Mouse (Mus musculus) naive thymus-derived CD4-positive, alpha-beta T cell, adult 2 months (primary cell): ENCODE data around the gene Tatdn3.

Experiments
- DNase-seq: peaks from one replicate; pipeline ENCODE4 v3.0.0-alpha.2; 2011; ENCODE audit warnings: low read depth

Tatdn3 gene

GRCm38 (mm10) chr1:191075199-191075883, 12.6 kb upstream of the Tatdn3 start:
- DNase-seq, result peak; percentile 36

GRCm38 (mm10) chr1:191073486-191073885, 10.8 kb upstream of the Tatdn3 start:
- no peak for DNase-seq

GRCm38 (mm10) chr1:191073001-191073400, 10.3 kb upstream of the Tatdn3 start:
- DNase-seq, result no peak

- DNase-seq, result no peak
These were observed 9.7 kb upstream of the Tatdn3 start for GRCm38 (mm10) chr1:191072329-191072913.

- DNase-seq, result no peak
These were observed 8.9 kb upstream of the Tatdn3 start for GRCm38 (mm10) chr1:191071613-191072012.

- no peak for DNase-seq
These were observed 7.5 kb upstream of the Tatdn3 start for GRCm38 (mm10) chr1:191070259-191070658.

- DNase-seq, result no peak
These were observed 5.6 kb upstream of the Tatdn3 start for GRCm38 (mm10) chr1:191068377-191068776.

GRCm38 (mm10) chr1:191065188-191065587, 2.5 kb upstream of the Tatdn3 start:
- DNase-seq, result no peak

- no peak for DNase-seq
These were observed 1.8 kb upstream of the Tatdn3 start for GRCm38 (mm10) chr1:191064535-191064934.

GRCm38 (mm10) chr1:191063700-191064099, 968 bp upstream of the Tatdn3 start:
- no peak for DNase-seq

GRCm38 (mm10) chr1:191062241-191062780, 421 bp downstream of the Tatdn3 start:
- DNase-seq, result no peak

GRCm38 (mm10) chr1:191057461-191057860, 5.3 kb downstream of the Tatdn3 start:
- DNase-seq, result no peak

- DNase-seq, result no peak
These were observed 7.2 kb downstream of the Tatdn3 start for GRCm38 (mm10) chr1:191055533-191055873.

GRCm38 (mm10) chr1:191054870-191055532, 7.7 kb downstream of the Tatdn3 start:
- DNase-seq, result no peak

- DNase-seq, result no peak
These were observed 9.2 kb downstream of the Tatdn3 start for GRCm38 (mm10) chr1:191053555-191053954.

GRCm38 (mm10) chr1:191046231-191046824, 16.4 kb downstream of the Tatdn3 start:
- no peak for DNase-seq

- DNase-seq, result no peak
These were observed 17.5 kb downstream of the Tatdn3 start for GRCm38 (mm10) chr1:191045264-191045663.

- no peak for DNase-seq
These were observed 20.0 kb downstream of the Tatdn3 start for GRCm38 (mm10) chr1:191042688-191043087.

- no peak for DNase-seq
These were observed 20.6 kb downstream of the Tatdn3 start for GRCm38 (mm10) chr1:191042106-191042505.

GRCm38 (mm10) chr1:191041352-191041751, 21.4 kb downstream of the Tatdn3 start:
- no peak for DNase-seq

GRCm38 (mm10) chr1:191037999-191038398, 24.7 kb downstream of the Tatdn3 start:
- DNase-seq, result no peak

GRCm38 (mm10) chr1:191036554-191037334, 26.0 kb downstream of the Tatdn3 start, which contains the start of gene Spata45:
Gene Spata45 (plus strand): TSS chr1:191036639.
- no peak for DNase-seq
